Mouse (Mus musculus): ENCODE measurements around the gene Mdk.

GRCm38 (mm10) chr2:91963443-91963932 is 31.4 kb upstream of the Mdk start:
- no peak for TF ChIP-seq CTCF (conservative IDR thresholded peaks at IDR 0.05; ENCODE audit: low read length)
- no peak for TF ChIP-seq NANOG (IDR thresholded peaks at IDR 0.05; ENCODE audit: borderline replicate concordance, low read length)
- no peak for TF ChIP-seq POU5F1 (IDR thresholded peaks at IDR 0.05; ENCODE audit: borderline replicate concordance, low read length)

All from E14TG2a.4 (cell line).